Mouse (Mus musculus) embryonic facial prominence, embryonic 11.5 days (tissue): ENCODE results near the gene H2al1a. TPM values are rescaled to one million over a fixed set of nuclear protein-coding genes. Genes with fewer than 3 reads are reported as not detected.
A peak's percentile ranks its signal among the peaks of the same experiment; 100 is the strongest.
"Not testable (repeated sequence)": the region's sequence is repeated elsewhere in the genome, so short reads cannot be mapped to it uniquely, and the experiment has no call there.

Source experiments
- ATAC-seq: fragments of 200-750 bp; cut with Nextera tagmentation; replicated peaks from 2 replicates; pipeline ENCODE4 v1.8.0; 2017; ENCODE audit warnings: low read depth; ENCODE audit not compliant: insufficient number of reproducible peaks, low FRiP score, low TSS enrichment
- DNase-seq: peaks from one replicate; pipeline ENCODE4 v3.0.0-alpha.2; 2015; ENCODE audit warnings: low spot score
- H3K27ac ChIP-seq: fragments of 300-500 bp; sonication (generic); replicated peaks from 2 replicates; pipeline ENCODE4 v1.5.1; 2014; ENCODE audit warnings: mild to moderate bottlenecking, low read depth, low read length, control low read depth
- H3K27me3 ChIP-seq: fragments of 300-500 bp; sonication (generic); 2 replicates; pipeline ENCODE4 v1.6.1; 2014; ENCODE audit warnings: mild to moderate bottlenecking, low read length, moderate library complexity, mixed read lengths; ENCODE audit not compliant: control insufficient read depth, insufficient read depth
- H3K36me3 ChIP-seq: fragments of 300-500 bp; sonication (generic); replicated peaks from 2 replicates; pipeline ENCODE4 v1.6.1; 2014; ENCODE audit warnings: low read depth, mild to moderate bottlenecking, low read length, moderate library complexity, mixed read lengths; ENCODE audit not compliant: control insufficient read depth, insufficient read depth
- H3K4me1 ChIP-seq: fragments of 300-500 bp; sonication (generic); 2 replicates; pipeline ENCODE4 v1.6.1; 2014; ENCODE audit warnings: low read length, mixed read lengths; ENCODE audit not compliant: control insufficient read depth, insufficient read depth
- H3K4me2 ChIP-seq: fragments of 300-500 bp; sonication (generic); 2 replicates; pipeline ENCODE4 v1.6.1; 2014; ENCODE audit warnings: low read depth, mild to moderate bottlenecking, control low read depth, low read length, moderate library complexity
- H3K4me3 ChIP-seq: fragments of 300-500 bp; sonication (generic); 2 replicates; pipeline ENCODE4 v1.5.1; 2014; ENCODE audit warnings: low read depth, low read length, control low read depth
- H3K9ac ChIP-seq: fragments of 300-500 bp; sonication (generic); replicated peaks from 2 replicates; pipeline ENCODE4 v1.6.1; 2014; ENCODE audit warnings: mild to moderate bottlenecking, control low read depth, low read length
- H3K9me3 ChIP-seq: fragments of 300-500 bp; sonication (generic); replicated peaks from 2 replicates; pipeline ENCODE4 v1.6.1; 2016; ENCODE audit warnings: mild to moderate bottlenecking, low read length, inconsistent platforms, mixed read lengths; ENCODE audit not compliant: control insufficient read depth
- WGBS: fragments of 180-500 bp; shearing (Covaris S2); extraction: QIAGEN DNeasy Blood & Tissue Kit; methylation state at CpG from one replicate; pipeline ENCODE4 v1.1.7; 2014; 5-methylcytosine and 5-hydroxymethylcytosine counted together
- polyA plus RNA-seq: library from polyadenylated mRNA; unstranded; fragments of >200 nt; fragmentation: Nextera tagmentation; extraction: Ambion mirVana; gene quantifications from 2 replicates; pipeline ENCODE4 v1.2.1, GENCODE M21; 2014

H2al1a gene
- polyA plus RNA-seq, 1 experiment from 2014 or later = not detected

- H3K4me3 ChIP-seq, ATAC-seq, H3K4me2 ChIP-seq, H3K4me1 ChIP-seq, H3K9ac ChIP-seq, H3K9me3 ChIP-seq, H3K27ac ChIP-seq, DNase-seq, H3K36me3 ChIP-seq, H3K27me3 ChIP-seq: not testable (repeated sequence)
- WGBS = no CpG with 5 or more reads among the region's 3 CpGs
Observed at GRCm38 (mm10) chrX:11311634-11312033, 12.6 kb downstream of the H2al1a start, which contains the start of gene H2al1e. Gene H2al1e (plus strand): TSS chrX:11311934.

- not testable (repeated sequence) for ATAC-seq, H3K9me3 ChIP-seq, H3K4me1 ChIP-seq, H3K4me2 ChIP-seq, DNase-seq, H3K9ac ChIP-seq, H3K4me3 ChIP-seq, H3K27ac ChIP-seq, H3K36me3 ChIP-seq, H3K27me3 ChIP-seq
- WGBS = no CpG with 5 or more reads among the region's 6 CpGs
Observed at GRCm38 (mm10) chrX:11314858-11315257, 15.8 kb downstream of the H2al1a start, which contains the start of gene H2al1f. Gene H2al1f (plus strand): TSS chrX:11315158.

GRCm38 (mm10) chrX:11317956-11318355, 18.9 kb downstream of the H2al1a start, which contains the start of gene H2al1g:
Gene H2al1g (plus strand): TSS chrX:11318256.
- WGBS = no CpG with 5 or more reads among the region's 3 CpGs
- not testable (repeated sequence) for H3K9ac ChIP-seq, ATAC-seq, H3K27me3 ChIP-seq, DNase-seq, H3K27ac ChIP-seq, H3K4me1 ChIP-seq, H3K4me2 ChIP-seq, H3K4me3 ChIP-seq, H3K36me3 ChIP-seq, H3K9me3 ChIP-seq

GRCm38 (mm10) chrX:11321192-11321591, 22.1 kb downstream of the H2al1a start, which contains the start of gene H2al1h:
Gene H2al1h (plus strand): TSS chrX:11321492.
- H3K36me3 ChIP-seq, H3K9ac ChIP-seq, H3K27me3 ChIP-seq, ATAC-seq, H3K9me3 ChIP-seq, H3K4me1 ChIP-seq, H3K27ac ChIP-seq, DNase-seq, H3K4me2 ChIP-seq, H3K4me3 ChIP-seq: not testable (repeated sequence)
- no CpG with 5 or more reads among the region's 6 CpGs for WGBS

- not testable (repeated sequence) for H3K36me3 ChIP-seq, DNase-seq, H3K4me1 ChIP-seq, ATAC-seq, H3K27ac ChIP-seq, H3K9ac ChIP-seq, H3K4me3 ChIP-seq, H3K27me3 ChIP-seq, H3K9me3 ChIP-seq, H3K4me2 ChIP-seq
- 94% methylated on average over 2 of the region's 5 CpGs for WGBS
Observed at GRCm38 (mm10) chrX:11324359-11324758, 25.3 kb downstream of the H2al1a start, which contains the start of gene H2al1i. Gene H2al1i (plus strand): TSS chrX:11324659.

GRCm38 (mm10) chrX:11327522-11327921, 28.5 kb downstream of the H2al1a start, which contains the start of gene H2al1j:
Gene H2al1j (plus strand): TSS chrX:11327822.
- WGBS = 98% methylated on average over 2 of the region's 2 CpGs

GRCm38 (mm10) chrX:11345762-11346161, 46.7 kb downstream of the H2al1a start:
- no peaks in the 10 kb centered on the region for H3K36me3 ChIP-seq
- ATAC-seq (no peak), DNase-seq (peak; percentile 80)
- H3K27ac ChIP-seq = no peak overlapping the region
- no peaks in the 10 kb centered on the region for H3K27me3 ChIP-seq
- no peak overlapping the region for H3K9ac ChIP-seq
- WGBS = 34% methylated on average over 9 of the region's 9 CpGs
- H3K4me1 ChIP-seq = no peaks in the 10 kb centered on the region
- no peak overlapping the region for H3K4me2 ChIP-seq
- H3K9me3 ChIP-seq = no peaks in the 10 kb centered on the region
- H3K4me3 ChIP-seq = no peak overlapping the region

More at GRCm38 (mm10) chrX:11327522-11327921, 28.5 kb downstream of the H2al1a start, which contains the start of gene H2al1j:
- H3K4me1 ChIP-seq, H3K4me2 ChIP-seq, H3K9ac ChIP-seq, H3K9me3 ChIP-seq, H3K4me3 ChIP-seq, ATAC-seq, H3K27me3 ChIP-seq, H3K36me3 ChIP-seq, H3K27ac ChIP-seq, DNase-seq: not testable (repeated sequence)

- Histone ChIP-seq H3K27ac (no peak overlapping the region), H3K9ac (no peak overlapping the region), H3K9me3 (no peaks in the 10 kb centered on the region), H3K27me3 (no peaks in the 10 kb centered on the region), H3K36me3 (no peaks in the 10 kb centered on the region), H3K4me3 (no peak overlapping the region), H3K4me2 (no peak overlapping the region), H3K4me1 (no peaks in the 10 kb centered on the region)
- ATAC-seq (no peak), DNase-seq (no peak)
- 95% methylated on average over 3 of the region's 3 CpGs for WGBS
Observed at GRCm38 (mm10) chrX:11346756-11347155, 47.7 kb downstream of the H2al1a start.
